Mouse (Mus musculus): Measurements from ENCODE around the gene Tha1.

GRCm38 (mm10) chr11:117826916-117827315 is 46.4 kb downstream of the Tha1 start:
- TF ChIP-seq POLR2A (IDR thresholded peaks at IDR 0.05; ENCODE audit: insufficient read depth, low read depth, low read length), result no peak
- TF ChIP-seq CTCF (IDR thresholded peaks at IDR 0.05), result no peak

All from heart, adult 2 months (tissue).